Mouse (Mus musculus): ENCODE results near the gene Shisal1.
A peak's percentile ranks its signal among the peaks of the same experiment; 100 is the strongest.

Gene Shisal1

GRCm38 (mm10) chr15:84446997-84447396 is at the start of gene Shisal1:
Gene Shisal1, minus strand, starts transcription at chr15:84447097.
- no peak for DNase-seq

- no peak for DNase-seq
Measured at GRCm38 (mm10) chr15:84490486-84490885, 43.6 kb upstream of the Shisal1 start.

- DNase-seq = peak; percentile 7
Measured at GRCm38 (mm10) chr15:84484255-84484654, 37.4 kb upstream of the Shisal1 start.

GRCm38 (mm10) chr15:84483622-84484021 is 36.7 kb upstream of the Shisal1 start:
- DNase-seq = peak; percentile 75

GRCm38 (mm10) chr15:84481259-84481877 is 34.5 kb upstream of the Shisal1 start:
- peak; percentile 26 for DNase-seq

- no peak for DNase-seq
Measured at GRCm38 (mm10) chr15:84469391-84469790, 22.5 kb upstream of the Shisal1 start.

- DNase-seq = no peak
Measured at GRCm38 (mm10) chr15:84467761-84468160, 20.9 kb upstream of the Shisal1 start.

GRCm38 (mm10) chr15:84466458-84467267 is 19.8 kb upstream of the Shisal1 start:
- DNase-seq = no peak

- DNase-seq = no peak
Measured at GRCm38 (mm10) chr15:84461429-84461828, 14.5 kb upstream of the Shisal1 start.

- no peak for DNase-seq
Measured at GRCm38 (mm10) chr15:84458983-84459382, 12.1 kb upstream of the Shisal1 start.

- no peak for DNase-seq
Measured at GRCm38 (mm10) chr15:84455286-84455685, 8.4 kb upstream of the Shisal1 start.

- no peak for DNase-seq
Measured at GRCm38 (mm10) chr15:84453091-84453490, 6.2 kb upstream of the Shisal1 start.

GRCm38 (mm10) chr15:84450441-84451183 is 3.7 kb upstream of the Shisal1 start:
- DNase-seq = no peak

GRCm38 (mm10) chr15:84445812-84446716 is 833 bp downstream of the Shisal1 start:
- DNase-seq = peak; percentile 8

- peak; percentile 19 for DNase-seq
Measured at GRCm38 (mm10) chr15:84444181-84444580, 2.7 kb downstream of the Shisal1 start.

- DNase-seq = peak; percentile 32
Measured at GRCm38 (mm10) chr15:84443631-84444030, 3.3 kb downstream of the Shisal1 start.

- DNase-seq = no peak
Measured at GRCm38 (mm10) chr15:84441682-84442315, 5.1 kb downstream of the Shisal1 start.

- no peak for DNase-seq
Measured at GRCm38 (mm10) chr15:84440820-84441219, 6.1 kb downstream of the Shisal1 start.

- no peak for DNase-seq
Measured at GRCm38 (mm10) chr15:84433586-84434185, 13.2 kb downstream of the Shisal1 start.

- no peak for DNase-seq
Measured at GRCm38 (mm10) chr15:84430482-84430881, 16.4 kb downstream of the Shisal1 start.

- DNase-seq = no peak
Measured at GRCm38 (mm10) chr15:84427624-84428023, 19.3 kb downstream of the Shisal1 start.

GRCm38 (mm10) chr15:84425733-84426132 is 21.2 kb downstream of the Shisal1 start:
- no peak for DNase-seq
